Mouse (Mus musculus): Measurements from ENCODE around the gene Stat5b. TPM values are rescaled to one million over a fixed set of nuclear protein-coding genes. Genes with fewer than 3 reads are reported as not detected.

Gene Stat5b
- polyA plus RNA-seq, 1 experiment from 2014 or later: 46.0 TPM

DNA sequence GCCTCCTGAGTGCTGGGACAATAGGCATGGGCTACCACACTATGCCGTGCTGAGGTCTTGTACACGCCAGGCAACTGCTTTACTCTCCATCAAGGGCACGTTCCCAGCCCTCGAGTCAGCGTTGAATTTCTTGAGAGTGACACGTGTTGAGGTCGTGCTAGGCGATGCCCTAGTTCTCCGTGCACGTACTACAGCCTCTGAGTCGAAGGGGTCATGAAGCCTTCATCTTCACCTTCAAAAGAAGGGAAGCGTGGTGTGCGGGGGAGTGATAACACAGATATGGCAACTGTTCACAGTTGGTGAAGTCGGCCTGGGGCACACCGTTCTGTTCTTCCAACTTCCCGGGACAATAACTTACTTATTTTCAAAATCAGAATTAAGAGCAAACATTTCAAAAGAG, 30.9 kb downstream of the Stat5b start:
- peak overlapping the region; percentile 48; the same call in 1 of the 2 replicates for H3K27ac ChIP-seq (ENCODE audit: low read depth, low read length)
- H3K4me2 ChIP-seq: peak overlapping the region; percentile 22; the same call in 1 of the 2 replicates
- ATAC-seq (replicated peaks; ENCODE audit: low FRiP score): peak; percentile 46; the same call in 1 of the 2 replicates
- H3K9me3 ChIP-seq (ENCODE audit: control insufficient read depth, low read length): no peaks in the 10 kb centered on the region
- H3K36me3 ChIP-seq (ENCODE audit: control insufficient read depth, insufficient read depth, low read length): no peaks in the 10 kb centered on the region
- 49% methylated on average over 16 of the region's 16 CpGs for WGBS
- no peak overlapping the region for H3K9ac ChIP-seq (ENCODE audit: low read depth, low read length)
- no peaks in the 10 kb centered on the region for H3K27me3 ChIP-seq (replicated peaks; ENCODE audit: control insufficient read depth, insufficient read depth, low read length)
- DNase-seq (ENCODE audit: low spot score): no peak
- H3K4me1 ChIP-seq (replicated peaks; ENCODE audit: control insufficient read depth, insufficient read depth, low read length): peaks cover 81% of the 10 kb centered on the region
- no peak overlapping the region for H3K4me3 ChIP-seq (ENCODE audit: low read depth, low read length)

GRCm38 (mm10) chr11:100819048-100819447, 31.5 kb downstream of the Stat5b start:
- WGBS: 75% methylated on average over 8 of the region's 8 CpGs
- H3K9ac ChIP-seq (ENCODE audit: low read depth, low read length): no peak overlapping the region
- H3K36me3 ChIP-seq (ENCODE audit: control insufficient read depth, insufficient read depth, low read length): no peaks in the 10 kb centered on the region
- peak overlapping the region; percentile 48; the same call in 1 of the 2 replicates for H3K27ac ChIP-seq (ENCODE audit: low read depth, low read length)
- no peak overlapping the region for H3K4me3 ChIP-seq (ENCODE audit: low read depth, low read length)
- no peaks in the 10 kb centered on the region for H3K27me3 ChIP-seq (replicated peaks; ENCODE audit: control insufficient read depth, insufficient read depth, low read length)
- no peaks in the 10 kb centered on the region for H3K9me3 ChIP-seq (ENCODE audit: control insufficient read depth, low read length)
- ATAC-seq (replicated peaks; ENCODE audit: low FRiP score): no peak
- peaks cover 81% of the 10 kb centered on the region for H3K4me1 ChIP-seq (replicated peaks; ENCODE audit: control insufficient read depth, insufficient read depth, low read length)
- DNase-seq (ENCODE audit: low spot score): no peak
- H3K4me2 ChIP-seq: 0 out of 2 replicates have a peak overlapping the region, but pooled peaks have one; percentile 1

DNA sequence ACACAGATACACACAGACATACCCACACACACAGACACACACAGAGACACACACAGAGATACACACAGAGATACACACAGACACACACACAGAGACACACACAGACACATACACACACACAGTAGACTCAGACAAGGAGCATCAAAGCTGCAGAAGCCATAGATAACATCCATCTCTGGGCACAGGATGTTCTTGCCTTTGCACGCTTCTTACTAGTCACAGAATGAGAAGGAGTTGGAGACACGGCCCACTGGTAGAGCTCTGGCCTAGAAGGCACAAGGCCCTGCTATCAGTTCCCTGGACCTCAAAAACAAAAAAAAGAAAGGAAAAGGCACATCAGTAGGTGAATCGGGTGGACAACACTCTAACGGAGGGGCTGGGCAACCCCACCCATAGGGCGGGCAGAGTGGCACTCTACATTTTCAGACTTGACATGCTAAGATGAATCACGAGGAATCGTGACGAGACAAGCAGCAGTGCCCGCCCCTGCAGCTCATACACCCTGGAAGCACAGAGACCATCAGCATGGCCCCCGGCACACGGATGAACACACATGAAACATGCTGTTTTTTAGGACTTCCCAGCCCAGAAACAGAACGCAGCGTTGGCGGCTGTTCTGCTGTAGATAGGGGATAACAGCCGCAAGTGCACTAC, 32.0 kb downstream of the Stat5b start:
- H3K4me1 ChIP-seq (replicated peaks; ENCODE audit: control insufficient read depth, insufficient read depth, low read length): peaks cover 75% of the 10 kb centered on the region
- H3K9me3 ChIP-seq (ENCODE audit: control insufficient read depth, low read length): no peaks in the 10 kb centered on the region
- H3K9ac ChIP-seq (ENCODE audit: low read depth, low read length): no peak overlapping the region
- H3K27ac ChIP-seq (ENCODE audit: low read depth, low read length): no peak overlapping the region
- WGBS: 79% methylated on average over 15 of the region's 15 CpGs
- no peak for DNase-seq (ENCODE audit: low spot score)
- H3K27me3 ChIP-seq (replicated peaks; ENCODE audit: control insufficient read depth, insufficient read depth, low read length): no peaks in the 10 kb centered on the region
- no peaks in the 10 kb centered on the region for H3K36me3 ChIP-seq (ENCODE audit: control insufficient read depth, insufficient read depth, low read length)
- 0 out of 2 replicates have a peak overlapping the region, but pooled peaks have one; percentile 1 for H3K4me2 ChIP-seq
- no peak for ATAC-seq (replicated peaks; ENCODE audit: low FRiP score)
- H3K4me3 ChIP-seq (ENCODE audit: low read depth, low read length): no peak overlapping the region

DNA sequence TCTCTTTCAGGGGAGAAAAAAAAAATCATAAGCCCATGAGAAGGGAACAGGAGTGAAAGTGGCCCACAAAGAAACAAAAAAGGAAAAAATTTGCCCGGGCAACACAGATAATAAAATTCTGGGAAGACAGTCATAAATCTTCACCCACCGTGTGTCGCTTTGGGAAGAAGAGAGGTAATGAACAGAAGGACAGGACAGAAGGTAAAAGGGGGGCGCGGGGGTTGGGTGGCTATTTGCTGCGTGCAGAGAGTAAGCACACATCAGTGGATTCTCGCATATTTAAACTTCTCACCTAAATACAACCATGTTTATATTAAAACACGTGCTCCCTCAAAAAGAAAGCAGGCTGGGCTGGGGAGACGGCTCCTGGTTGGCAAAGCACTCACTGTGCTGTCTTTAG, 33.2 kb downstream of the Stat5b start:
- ATAC-seq (replicated peaks; ENCODE audit: low FRiP score) (no peak), DNase-seq (ENCODE audit: low spot score) (no peak)
- WGBS: 66% methylated on average over 9 of the region's 9 CpGs
- Histone ChIP-seq H3K4me1 (replicated peaks; ENCODE audit: control insufficient read depth, insufficient read depth, low read length) (peaks cover 67% of the 10 kb centered on the region), H3K9me3 (ENCODE audit: control insufficient read depth, low read length) (no peaks in the 10 kb centered on the region), H3K4me2 (no peak overlapping the region), H3K4me3 (ENCODE audit: low read depth, low read length) (no peak overlapping the region), H3K9ac (ENCODE audit: low read depth, low read length) (no peak overlapping the region), H3K27me3 (replicated peaks; ENCODE audit: control insufficient read depth, insufficient read depth, low read length) (no peaks in the 10 kb centered on the region), H3K36me3 (ENCODE audit: control insufficient read depth, insufficient read depth, low read length) (no peaks in the 10 kb centered on the region), H3K27ac (ENCODE audit: low read depth, low read length) (no peak overlapping the region)

GRCm38 (mm10) chr11:100816801-100817200, 33.7 kb downstream of the Stat5b start:
- Histone ChIP-seq H3K36me3 (ENCODE audit: control insufficient read depth, insufficient read depth, low read length) (no peaks in the 10 kb centered on the region), H3K27ac (ENCODE audit: low read depth, low read length) (0 out of 2 replicates have a peak overlapping the region, but pooled peaks have one; percentile 13), H3K27me3 (replicated peaks; ENCODE audit: control insufficient read depth, insufficient read depth, low read length) (no peaks in the 10 kb centered on the region), H3K9me3 (ENCODE audit: control insufficient read depth, low read length) (no peaks in the 10 kb centered on the region), H3K4me2 (peak overlapping the region; percentile 22; the same call in 1 of the 2 replicates), H3K4me3 (ENCODE audit: low read depth, low read length) (no peak overlapping the region), H3K4me1 (replicated peaks; ENCODE audit: control insufficient read depth, insufficient read depth, low read length) (peaks cover 63% of the 10 kb centered on the region), H3K9ac (ENCODE audit: low read depth, low read length) (no peak overlapping the region)
- 72% methylated on average over 4 of the region's 4 CpGs for WGBS
- DNase-seq (ENCODE audit: low spot score) (no peak), ATAC-seq (replicated peaks; ENCODE audit: low FRiP score) (no peak)

GRCm38 (mm10) chr11:100816342-100816741, 34.2 kb downstream of the Stat5b start:
- 64% methylated on average over 3 of the region's 3 CpGs for WGBS
- ATAC-seq (replicated peaks; ENCODE audit: low FRiP score): no peak
- no peaks in the 10 kb centered on the region for H3K9me3 ChIP-seq (ENCODE audit: control insufficient read depth, low read length)
- no peaks in the 10 kb centered on the region for H3K27me3 ChIP-seq (replicated peaks; ENCODE audit: control insufficient read depth, insufficient read depth, low read length)
- H3K4me2 ChIP-seq: peak overlapping the region; percentile 22; the same call in 1 of the 2 replicates
- peaks cover 61% of the 10 kb centered on the region for H3K4me1 ChIP-seq (replicated peaks; ENCODE audit: control insufficient read depth, insufficient read depth, low read length)
- H3K4me3 ChIP-seq (ENCODE audit: low read depth, low read length): no peak overlapping the region
- H3K36me3 ChIP-seq (ENCODE audit: control insufficient read depth, insufficient read depth, low read length): no peaks in the 10 kb centered on the region
- H3K27ac ChIP-seq (ENCODE audit: low read depth, low read length): 0 out of 2 replicates have a peak overlapping the region, but pooled peaks have one; percentile 13
- no peak overlapping the region for H3K9ac ChIP-seq (ENCODE audit: low read depth, low read length)
- no peak for DNase-seq (ENCODE audit: low spot score)

DNA sequence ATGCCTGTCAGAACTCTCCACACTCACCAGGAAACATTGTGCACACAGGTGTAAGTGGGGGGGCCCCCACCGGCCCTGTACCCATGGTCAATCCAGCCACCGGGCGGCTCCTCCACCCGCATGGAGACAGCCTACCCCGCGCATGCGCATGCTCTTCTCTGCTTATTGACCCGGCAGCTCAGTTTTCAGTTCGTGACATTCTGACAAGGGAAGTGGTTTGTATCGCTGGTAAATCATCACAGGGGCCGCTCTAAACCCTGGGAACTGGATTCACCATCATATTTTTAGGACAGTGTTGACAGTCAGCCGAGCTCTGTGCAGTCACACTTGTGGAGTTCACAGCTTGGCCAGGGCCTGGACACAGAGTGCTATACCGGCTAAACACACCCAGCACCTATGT, 36.0 kb downstream of the Stat5b start:
- Histone ChIP-seq H3K4me2 (peak overlapping the region; percentile 65), H3K27me3 (replicated peaks; ENCODE audit: control insufficient read depth, insufficient read depth, low read length) (no peaks in the 10 kb centered on the region), H3K4me1 (replicated peaks; ENCODE audit: control insufficient read depth, insufficient read depth, low read length) (peaks cover 53% of the 10 kb centered on the region), H3K4me3 (ENCODE audit: low read depth, low read length) (peak overlapping the region; percentile 29), H3K9me3 (ENCODE audit: control insufficient read depth, low read length) (no peaks in the 10 kb centered on the region), H3K9ac (ENCODE audit: low read depth, low read length) (peak overlapping the region; percentile 30; the same call in 1 of the 2 replicates), H3K36me3 (ENCODE audit: control insufficient read depth, insufficient read depth, low read length) (peaks cover 3% of the 10 kb centered on the region; the same call in 1 of the 2 replicates), H3K27ac (ENCODE audit: low read depth, low read length) (peak overlapping the region; percentile 53; the same call in 1 of the 2 replicates)
- 36% methylated on average over 13 of the region's 13 CpGs for WGBS
- DNase-seq (ENCODE audit: low spot score) (peak; percentile 62), ATAC-seq (replicated peaks; ENCODE audit: low FRiP score) (peak; percentile 55)

GRCm38 (mm10) chr11:100811132-100811531, 39.4 kb downstream of the Stat5b start:
- Histone ChIP-seq H3K9ac (ENCODE audit: low read depth, low read length) (no peak overlapping the region), H3K27ac (ENCODE audit: low read depth, low read length) (no peak overlapping the region), H3K4me2 (no peak overlapping the region), H3K9me3 (ENCODE audit: control insufficient read depth, low read length) (no peaks in the 10 kb centered on the region), H3K4me3 (ENCODE audit: low read depth, low read length) (no peak overlapping the region), H3K4me1 (replicated peaks; ENCODE audit: control insufficient read depth, insufficient read depth, low read length) (peaks cover 19% of the 10 kb centered on the region), H3K27me3 (replicated peaks; ENCODE audit: control insufficient read depth, insufficient read depth, low read length) (no peaks in the 10 kb centered on the region), H3K36me3 (ENCODE audit: control insufficient read depth, insufficient read depth, low read length) (peaks cover 8% of the 10 kb centered on the region; the same call in 1 of the 2 replicates)
- ATAC-seq (replicated peaks; ENCODE audit: low FRiP score) (no peak), DNase-seq (ENCODE audit: low spot score) (no peak)
- 91% methylated on average over 2 of the region's 2 CpGs for WGBS

- Histone ChIP-seq H3K4me2 (no peak overlapping the region), H3K4me1 (replicated peaks; ENCODE audit: control insufficient read depth, insufficient read depth, low read length) (peaks cover 16% of the 10 kb centered on the region), H3K36me3 (ENCODE audit: control insufficient read depth, insufficient read depth, low read length) (peaks cover 10% of the 10 kb centered on the region; the same call in 1 of the 2 replicates), H3K27me3 (replicated peaks; ENCODE audit: control insufficient read depth, insufficient read depth, low read length) (no peaks in the 10 kb centered on the region), H3K9me3 (ENCODE audit: control insufficient read depth, low read length) (no peaks in the 10 kb centered on the region), H3K4me3 (ENCODE audit: low read depth, low read length) (no peak overlapping the region), H3K27ac (ENCODE audit: low read depth, low read length) (no peak overlapping the region), H3K9ac (ENCODE audit: low read depth, low read length) (no peak overlapping the region)
- WGBS: 89% methylated on average over 9 of the region's 9 CpGs
- DNase-seq (ENCODE audit: low spot score) (no peak), ATAC-seq (replicated peaks; ENCODE audit: low FRiP score) (no peak)
These were observed 40.0 kb downstream of the Stat5b start for GRCm38 (mm10) chr11:100810516-100810915.

Measured in liver, embryonic 11.5 days (tissue).